Mouse (Mus musculus) 3T3-L1 (cell line): ENCODE measurements at regions not wholly inside any gene's neighbourhood (a gene's known extent, or its start where the extent isn't known, plus 50 kb on each side); places are given as distances from the start of the nearest gene placed in this dataset.
"Not testable (repeated sequence)": the region's sequence is repeated elsewhere in the genome, so short reads cannot be mapped to it uniquely, and the experiment has no call there.

Experiments used
- DNase-seq: peaks from one replicate; pipeline ENCODE4 v3.0.0-alpha.2; 2015; ENCODE audit warnings: low read depth, low spot score

DNA sequence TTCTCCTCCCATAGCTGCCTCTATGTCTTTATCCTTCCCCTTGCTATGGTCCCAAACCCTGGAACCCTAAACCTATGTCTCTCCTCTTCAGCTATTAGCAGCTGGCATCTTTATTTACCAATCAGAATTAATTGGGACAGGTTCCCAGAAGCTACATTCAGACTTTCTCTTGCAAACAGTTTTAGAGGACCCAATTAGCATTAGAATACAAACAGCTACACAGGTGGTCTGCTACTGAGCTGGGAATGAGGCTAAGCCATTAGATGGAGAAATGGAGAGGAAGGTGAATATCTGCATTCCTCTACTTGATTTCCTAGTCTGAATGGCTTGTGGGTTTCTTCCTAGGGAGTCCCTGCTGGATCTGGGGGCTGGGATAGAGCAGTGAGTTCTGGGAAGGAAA lies 611.9 kb downstream of the A830018L16Rik start:
- DNase-seq: no peak

DNA sequence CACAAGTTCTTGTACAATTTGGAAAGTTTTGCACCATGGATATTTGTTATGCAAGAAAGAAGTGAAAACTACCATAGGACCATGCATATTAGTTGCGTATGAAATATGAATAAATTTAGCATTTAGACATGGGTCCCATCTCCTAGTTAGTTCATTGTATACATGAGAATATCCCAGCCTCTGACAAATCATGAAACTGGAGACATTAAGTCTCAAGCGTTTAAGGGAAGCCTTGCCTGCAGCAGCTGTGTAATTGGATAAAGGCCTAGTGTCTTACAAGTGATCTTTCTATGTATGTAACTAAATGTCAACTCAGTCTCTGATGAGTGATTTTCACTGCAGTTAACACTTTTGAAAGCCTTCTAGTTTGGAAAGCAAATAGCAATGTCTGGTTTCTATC lies 613.5 kb downstream of the A830018L16Rik start:
- no peak for DNase-seq

- DNase-seq: no peak
Measured at GRCm38 (mm10) chr1:12028074-12028473, 614.2 kb downstream of the A830018L16Rik start.

- no peak for DNase-seq
Measured at GRCm38 (mm10) chr1:12051931-12052482, 638.1 kb downstream of the A830018L16Rik start.

DNA sequence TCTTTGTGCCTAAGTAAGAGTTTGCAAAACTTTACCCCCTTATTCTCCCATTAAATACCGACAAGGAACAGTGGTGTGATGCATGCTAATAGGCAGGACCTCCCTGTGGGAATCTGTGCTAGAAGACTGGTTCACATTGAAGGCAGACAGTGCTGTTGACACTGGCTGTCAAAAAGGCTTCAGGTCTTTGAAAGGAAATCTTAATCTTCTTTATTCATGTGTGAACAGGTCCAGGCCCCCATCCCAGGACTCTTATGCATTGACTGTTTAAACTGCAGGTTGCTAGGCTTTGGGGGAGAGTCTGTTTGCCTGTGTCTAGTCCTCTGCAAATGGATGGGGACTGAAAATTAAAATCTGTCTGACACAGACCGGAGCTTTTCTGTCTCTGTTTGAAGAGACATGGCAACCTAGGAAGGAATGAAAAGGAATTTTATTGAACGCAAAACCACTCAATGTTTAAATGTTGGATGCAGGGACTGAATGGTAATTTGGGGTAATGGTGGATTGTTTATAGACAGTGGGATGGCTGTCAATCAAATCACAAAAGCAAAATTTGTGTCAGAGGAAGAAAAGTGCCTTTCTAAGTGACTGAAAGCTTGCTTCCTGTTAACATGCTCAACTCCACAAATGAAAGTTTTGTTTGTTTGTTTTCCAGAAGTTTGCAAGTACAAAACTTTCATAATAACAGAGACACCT lies 642.1 kb downstream of the A830018L16Rik start:
- DNase-seq: no peak

GRCm38 (mm10) chr1:12065016-12065513 lies 651.2 kb downstream of the A830018L16Rik start:
- no peak for DNase-seq

DNA sequence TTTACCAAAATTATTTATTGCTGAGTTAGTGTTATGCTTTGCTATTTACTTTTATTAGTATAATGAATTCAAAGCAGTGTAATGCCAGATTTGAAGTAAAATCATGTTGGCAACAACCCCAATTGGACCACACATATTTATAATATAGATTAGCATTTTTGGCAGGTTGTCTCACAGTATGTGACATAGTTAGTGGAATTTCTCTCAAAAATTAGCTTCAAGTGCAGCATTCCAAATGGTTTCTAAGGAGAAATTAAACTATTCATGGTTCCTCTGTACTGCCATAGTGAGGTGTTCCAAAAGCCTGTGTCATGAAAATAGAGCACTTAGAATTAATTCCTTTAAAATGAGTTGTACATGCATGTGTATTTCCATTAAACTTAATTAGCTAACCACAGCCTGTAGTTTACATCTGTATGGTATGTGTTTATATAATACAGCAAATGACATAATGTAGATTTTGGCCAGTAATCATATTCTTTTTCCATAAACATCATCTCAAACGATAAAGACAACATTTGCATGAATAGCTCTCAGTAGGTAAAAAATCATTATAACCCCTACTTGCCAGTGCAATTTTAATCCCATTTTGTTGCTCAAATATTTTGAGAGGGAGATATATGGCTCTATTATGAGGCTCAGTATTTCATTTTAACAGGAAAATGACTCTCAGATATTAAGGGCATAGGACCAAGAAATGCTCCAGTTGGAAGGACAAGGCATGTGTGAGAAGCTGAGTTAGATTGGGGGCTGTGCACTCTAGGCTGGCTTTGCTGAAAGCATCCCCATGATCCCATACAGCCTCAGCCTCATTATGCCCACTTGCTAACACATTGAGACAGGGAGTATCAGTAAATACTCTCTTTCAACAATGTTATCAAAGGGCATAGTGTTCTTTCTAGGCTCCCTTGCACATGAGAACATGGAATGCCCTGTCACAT lies 678.9 kb downstream of the A830018L16Rik start:
- DNase-seq: no peak

- no peak for DNase-seq
Measured at GRCm38 (mm10) chr1:12115041-12115828, 701.3 kb downstream of the A830018L16Rik start.

GRCm38 (mm10) chr1:12117083-12117482 lies 703.2 kb downstream of the A830018L16Rik start:
- no peak for DNase-seq

GRCm38 (mm10) chr1:12120926-12121325 lies 707.0 kb downstream of the A830018L16Rik start:
- DNase-seq: no peak

GRCm38 (mm10) chr1:12126611-12127010 lies 712.7 kb downstream of the A830018L16Rik start:
- not testable (repeated sequence) for DNase-seq

GRCm38 (mm10) chr1:12170503-12170902 lies 756.6 kb downstream of the A830018L16Rik start:
- no peak for DNase-seq

DNA sequence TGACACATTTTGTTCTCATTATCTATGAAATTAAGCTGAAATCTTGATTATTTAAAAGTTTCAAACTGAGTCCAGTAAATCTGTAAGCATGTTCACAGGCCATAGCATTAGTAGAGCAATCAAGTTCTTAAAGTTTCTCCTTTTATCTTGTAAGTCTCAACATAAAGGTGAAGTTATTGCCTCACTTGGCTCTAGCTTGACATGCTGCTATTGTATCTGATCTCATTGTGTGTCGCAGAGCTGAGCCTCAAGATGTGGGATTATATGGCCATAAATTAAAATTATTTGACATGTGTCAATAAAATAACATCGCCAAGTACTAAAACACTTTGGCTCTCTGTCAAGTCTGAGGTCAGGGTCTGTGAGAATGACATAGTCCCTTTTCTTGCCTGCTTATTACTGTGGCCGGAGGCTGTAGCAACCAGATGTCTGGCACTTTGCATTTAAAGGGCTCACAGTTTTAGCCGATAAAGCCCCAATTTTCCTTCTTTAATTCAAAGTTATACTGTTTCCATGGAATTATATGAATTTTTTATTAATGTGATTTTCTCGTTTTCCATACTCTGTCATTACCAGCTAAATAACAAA lies 775.8 kb downstream of the A830018L16Rik start:
- DNase-seq: no peak

DNA sequence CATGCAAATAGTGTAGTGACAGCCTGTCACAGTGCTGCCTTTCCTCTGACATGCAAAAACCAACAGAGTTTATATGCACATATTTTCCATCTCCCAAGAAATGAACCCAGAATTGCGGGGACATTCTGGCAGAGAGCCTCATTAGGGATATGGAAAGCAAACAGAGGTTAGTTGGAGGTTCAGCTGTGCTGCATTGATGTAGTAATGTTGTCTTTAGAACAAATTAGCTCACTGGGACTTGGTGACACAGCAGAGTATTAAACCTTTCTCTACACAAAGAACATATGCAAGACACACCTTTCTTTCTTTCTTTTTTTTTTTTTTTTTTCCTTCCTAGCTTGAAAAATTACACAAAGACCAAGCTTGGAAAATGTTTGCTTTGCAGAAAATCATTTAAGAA lies 778.7 kb downstream of the A830018L16Rik start:
- DNase-seq: no peak

- no peak for DNase-seq
Measured at GRCm38 (mm10) chr1:12231089-12231488, 817.2 kb downstream of the A830018L16Rik start.

GRCm38 (mm10) chr1:12242090-12242489 lies 828.2 kb downstream of the A830018L16Rik start:
- no peak for DNase-seq

DNA sequence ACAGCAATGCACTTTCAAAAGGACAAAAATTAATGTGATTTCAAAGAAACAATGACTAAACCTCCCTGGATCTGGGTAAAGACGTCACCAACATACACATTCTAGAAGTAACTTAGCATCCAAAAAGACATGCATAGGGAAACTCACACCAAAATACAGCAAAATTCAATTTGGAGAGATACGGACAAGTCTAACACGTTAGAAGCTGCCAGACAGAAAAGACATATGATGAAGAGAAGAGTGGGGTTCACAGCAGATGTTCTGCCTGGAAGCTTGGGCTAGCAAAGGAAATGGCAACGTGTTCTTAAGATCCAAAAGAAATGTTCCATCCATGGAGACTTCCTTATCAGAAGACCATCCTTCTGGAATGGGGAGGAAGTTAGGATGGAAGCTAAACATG lies 868.6 kb downstream of the A830018L16Rik start:
- DNase-seq: no peak

- DNase-seq: no peak
Measured at GRCm38 (mm10) chr1:12285551-12285950, 871.6 kb downstream of the A830018L16Rik start.

DNA sequence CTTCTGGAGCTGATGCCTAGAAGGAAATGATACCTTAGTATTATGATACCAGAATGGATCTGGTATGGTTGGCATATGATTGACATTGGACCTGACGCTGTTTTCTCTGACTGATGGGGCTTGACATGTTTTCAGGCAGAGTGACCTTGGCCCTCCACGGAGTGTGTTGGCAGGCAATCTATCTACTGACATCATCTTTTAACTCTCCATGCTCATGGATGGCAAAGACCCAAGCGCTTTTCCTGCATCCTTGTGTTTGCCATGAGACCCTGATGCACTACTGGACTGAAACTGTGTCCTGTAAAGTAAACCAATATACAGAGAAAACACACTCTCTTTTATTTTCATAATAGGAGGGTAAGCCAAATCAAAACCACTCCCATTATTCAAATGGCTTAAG lies 872.1 kb downstream of the A830018L16Rik start:
- DNase-seq: no peak

GRCm38 (mm10) chr1:12288521-12288920 lies 874.6 kb downstream of the A830018L16Rik start:
- DNase-seq: no peak

- no peak for DNase-seq
Measured at GRCm38 (mm10) chr1:12291787-12292186, 877.9 kb downstream of the A830018L16Rik start.
